Mouse (Mus musculus) heart, postnatal 0 days (tissue): Measurements from ENCODE around the gene Eif2b2.

Experiments used
- CTCF ChIP-seq: IDR thresholded peaks from 2 replicates; pipeline ENCODE4 v1.5.1; 2016; ENCODE audit warnings: antibody characterized with exemption, control low read depth, low read depth
- EP300 ChIP-seq: IDR thresholded peaks from 2 replicates; pipeline ENCODE4 v1.6.1; 2016; ENCODE audit warnings: antibody characterized with exemption, low read depth

GRCm38 (mm10) chr12:85256074-85256751 lies 36.9 kb downstream of the Eif2b2 start:
- no peak for TF ChIP-seq CTCF
- TF ChIP-seq EP300 = no peak
